9 mouse cellular contexts compared by ENCODE assay signal in genomic region chr17:28180331-28180730, GRCm38 (mm10). TPM values are rescaled to one million over a fixed set of nuclear protein-coding genes. Genes with fewer than 3 reads are reported as not detected.
DNase-seq lines count a peak whose midpoint lies in the region.
"Had no signal": no experiment of that assay in that cellular context is flagged by ENCODE, and none has a peak within 500 bp of the region (broad histone marks: within the 10 kb centered on the region; RNA-seq: fewer than 3 reads in every experiment).

No protein-coding gene starts in this region.

- peak; percentile 42 for DNase-seq in kidney, postnatal 14 days
- no peak for DNase-seq in kidney, adult 9 months
- DNase-seq in R1 (ENCODE audit: low read depth, low spot score), result peak; percentile 73
- peak; percentile 54 to 66 for DNase-seq in heart, adult 18-20 months
- peak; percentile 31 to 52 for DNase-seq in kidney, postnatal 36 days
- no peak for DNase-seq in cerebellum, postnatal 14 days
- DNase-seq in ovary, postnatal 10 days (ENCODE audit: low spot score), result no peak
- no peak for DNase-seq in adipocyte (ENCODE audit: low spot score)
- DNase-seq: adrenal gland, postnatal 36 days had no signal

RNA-seq across cellular contexts. Expression of gene Zfp523, which starts 3.4 kb away (rescaled TPM):
- total RNA-seq in heart, adult 18-20 months (2021), result 10 to 100 TPM; 10.7 to 13.9 TPM

RNA-seq across cellular contexts. Expression of gene Def6, which starts 27.2 kb away (rescaled TPM):
- 1 to 10 TPM; 3.2 to 3.3 TPM for total RNA-seq in heart, adult 18-20 months (2021)

RNA-seq across cellular contexts. Expression of gene Scube3, which starts 38.4 kb away (rescaled TPM):
- under 1 TPM; 0.59 to 0.62 TPM for total RNA-seq in heart, adult 18-20 months (2021)

RNA-seq across cellular contexts. Expression of gene Ppard, which starts 52.2 kb away (rescaled TPM):
- total RNA-seq in heart, adult 18-20 months (2021), result 10 to 100 TPM; 28.1 to 29.9 TPM

Comparison
In these comparisons a context has a peak if more than half of its experiments do, and no peak if none do; other contexts are left out.
1. DNase-seq: peak in kidney, postnatal 14 days (single experiment), R1 (single experiment), heart, adult 18-20 months (2 of 2) and kidney, postnatal 36 days (2 of 2); none in kidney, adult 9 months (single experiment), cerebellum, postnatal 14 days (0 of 2), ovary, postnatal 10 days (single experiment) and adipocyte (single experiment).